Mouse (Mus musculus): Measurements from ENCODE around the gene Actn3.

Gene Actn3

GRCm38 (mm10) chr19:4855951-4856350 is 21.8 kb downstream of the Actn3 start:
- DNase-seq = no peak

- no peak for DNase-seq
These were observed 22.3 kb downstream of the Actn3 start for GRCm38 (mm10) chr19:4855470-4855820.

- DNase-seq = peak; percentile 90
These were observed 22.9 kb downstream of the Actn3 start, which contains the start of gene Ctsf for GRCm38 (mm10) chr19:4854552-4855469. TSS of gene Ctsf (plus strand) at chr19:4855130.

GRCm38 (mm10) chr19:4850281-4850680 is 27.4 kb downstream of the Actn3 start:
- DNase-seq = no peak

- no peak for DNase-seq
These were observed 27.9 kb downstream of the Actn3 start for GRCm38 (mm10) chr19:4849800-4850199.

GRCm38 (mm10) chr19:4847490-4847889 is 30.2 kb downstream of the Actn3 start:
- DNase-seq = peak; percentile 45

GRCm38 (mm10) chr19:4845846-4846245 is 31.9 kb downstream of the Actn3 start:
- no peak for DNase-seq

- DNase-seq = no peak
These were observed 35.1 kb downstream of the Actn3 start for GRCm38 (mm10) chr19:4842611-4843010.

- no peak for DNase-seq
These were observed 36.9 kb downstream of the Actn3 start for GRCm38 (mm10) chr19:4840848-4841247.

GRCm38 (mm10) chr19:4839149-4839548 is 38.6 kb downstream of the Actn3 start, which contains the start of the genes Ccs and Ccdc87:
TSS of gene Ccs (minus strand) at chr19:4839332.
TSS of gene Ccdc87 (plus strand) at chr19:4839366.
- peak; percentile 98 for DNase-seq

GRCm38 (mm10) chr19:4838526-4839140 is 39.1 kb downstream of the Actn3 start:
- DNase-seq = no peak

GRCm38 (mm10) chr19:4837049-4837448 is 40.7 kb downstream of the Actn3 start:
- no peak for DNase-seq

- no peak for DNase-seq
These were observed 41.6 kb downstream of the Actn3 start for GRCm38 (mm10) chr19:4836096-4836495.

GRCm38 (mm10) chr19:4833977-4834376 is 43.7 kb downstream of the Actn3 start:
- no peak for DNase-seq

GRCm38 (mm10) chr19:4829156-4829555 is 48.6 kb downstream of the Actn3 start:
- DNase-seq = no peak

- peak; percentile 36 for DNase-seq
These were observed 49.1 kb downstream of the Actn3 start for GRCm38 (mm10) chr19:4828444-4829114.

- DNase-seq = peak; percentile 83
These were observed 56.9 kb downstream of the Actn3 start for GRCm38 (mm10) chr19:4820678-4821303.

GRCm38 (mm10) chr19:4817182-4817835 is 60.4 kb downstream of the Actn3 start:
- no peak for DNase-seq

- peak; percentile 41 for DNase-seq
These were observed 64.7 kb downstream of the Actn3 start for GRCm38 (mm10) chr19:4813015-4813414.

- peak; percentile 21 for DNase-seq
These were observed 65.3 kb downstream of the Actn3 start for GRCm38 (mm10) chr19:4812334-4812949.

GRCm38 (mm10) chr19:4811909-4812242 is 65.8 kb downstream of the Actn3 start:
- no peak for DNase-seq

All from lung, postnatal 10 days (tissue).